Mouse (Mus musculus): ENCODE measurements around the gene Tmc4. TPM values are rescaled to one million over a fixed set of nuclear protein-coding genes. Genes with fewer than 3 reads are reported as not detected.
A peak's percentile ranks its signal among the peaks of the same experiment; 100 is the strongest.

Gene Tmc4
- polyA plus RNA-seq, 1 experiment from 2014 or later = 6.2 TPM

DNA sequence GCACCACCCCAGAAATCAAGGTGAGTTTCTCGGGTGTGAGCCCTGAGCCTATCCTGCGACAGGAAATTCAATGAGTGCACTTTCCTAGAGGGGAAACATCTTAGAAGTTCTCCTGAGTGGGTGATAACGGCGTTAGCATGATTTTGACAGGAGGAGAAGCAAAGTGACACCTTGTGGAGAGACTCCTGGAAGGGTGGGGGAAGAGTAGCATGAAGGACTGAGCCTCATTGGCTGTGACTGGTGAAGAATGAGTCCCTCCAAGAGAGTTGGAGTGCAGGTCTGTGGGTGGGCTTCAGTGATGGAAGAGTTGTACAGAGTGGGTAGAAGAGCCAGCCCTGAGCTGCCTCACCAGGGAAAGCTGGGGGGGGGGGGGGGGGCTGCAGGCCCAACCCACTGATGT, 20.4 kb downstream of the Tmc4 start:
- 92% methylated on average over 4 of the region's 4 CpGs for WGBS
- H3K9ac ChIP-seq (replicated peaks; ENCODE audit: low read depth, low read length) = no peak overlapping the region
- H3K36me3 ChIP-seq (ENCODE audit: control insufficient read depth, insufficient read depth, low read length) = peaks cover 90% of the 10 kb centered on the region

DNA sequence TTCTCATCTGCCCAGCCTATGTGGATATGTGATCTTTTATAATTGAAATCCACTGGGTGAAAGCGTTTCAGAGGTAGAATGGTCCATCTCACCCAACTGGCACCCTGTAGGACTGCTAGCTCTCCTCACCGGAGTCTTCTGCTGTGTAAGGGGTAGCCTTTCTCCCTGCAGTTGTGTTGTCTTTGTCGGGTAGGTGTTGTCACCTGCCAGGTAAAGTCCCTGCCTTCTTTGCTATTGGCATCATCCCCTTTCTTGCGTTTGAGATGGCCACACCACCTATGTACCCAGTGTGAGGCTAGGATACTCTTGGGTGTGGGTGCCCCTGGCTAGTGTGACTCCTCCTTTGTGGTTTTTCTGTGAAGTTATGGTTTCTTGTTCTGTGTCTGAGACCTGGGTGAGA, 30.7 kb downstream of the Tmc4 start:
- no peak for ATAC-seq (ENCODE audit: low read depth)
- 71% methylated on average over 4 of the region's 4 CpGs for WGBS
- Histone ChIP-seq H3K9me3 (ENCODE audit: control insufficient read depth, low read length) (no peaks in the 10 kb centered on the region), H3K9ac (replicated peaks; ENCODE audit: low read depth, low read length) (peak overlapping the region; percentile 95; the same call in 1 of the 2 replicates), H3K4me3 (ENCODE audit: low read depth, low read length) (peak overlapping the region; percentile 85), H3K4me1 (ENCODE audit: control insufficient read depth, insufficient read depth, low read length) (peaks cover 27% of the 10 kb centered on the region), H3K4me2 (ENCODE audit: low read depth, low read length) (peak overlapping the region; percentile 83), H3K27me3 (ENCODE audit: control insufficient read depth, insufficient read depth, low read length) (no peaks in the 10 kb centered on the region), H3K36me3 (ENCODE audit: control insufficient read depth, insufficient read depth, low read length) (peaks cover 15% of the 10 kb centered on the region), H3K27ac (ENCODE audit: low read depth, low read length) (no peak overlapping the region)

More for the DNA sequence above, 20.4 kb downstream of the Tmc4 start:
- no peak for ATAC-seq (ENCODE audit: low read depth)
- Histone ChIP-seq H3K4me3 (ENCODE audit: low read depth, low read length) (no peak overlapping the region), H3K27ac (ENCODE audit: low read depth, low read length) (no peak overlapping the region), H3K27me3 (ENCODE audit: control insufficient read depth, insufficient read depth, low read length) (no peaks in the 10 kb centered on the region), H3K4me1 (ENCODE audit: control insufficient read depth, insufficient read depth, low read length) (no peaks in the 10 kb centered on the region), H3K9me3 (ENCODE audit: control insufficient read depth, low read length) (no peaks in the 10 kb centered on the region), H3K4me2 (ENCODE audit: low read depth, low read length) (no peak overlapping the region)

- Histone ChIP-seq H3K9me3 (ENCODE audit: control insufficient read depth, low read length) (no peaks in the 10 kb centered on the region), H3K4me2 (ENCODE audit: low read depth, low read length) (peak overlapping the region; percentile 83)
- WGBS = 27% methylated on average over 9 of the region's 9 CpGs
Observed at GRCm38 (mm10) chr7:3646188-3646587, 31.2 kb downstream of the Tmc4 start.

GRCm38 (mm10) chr7:3645488-3646025, 31.8 kb downstream of the Tmc4 start:
- no peaks in the 10 kb centered on the region for H3K27me3 ChIP-seq (ENCODE audit: control insufficient read depth, insufficient read depth, low read length)
- WGBS = 0% methylated on average over 40 of the region's 58 CpGs

More at GRCm38 (mm10) chr7:3646188-3646587, 31.2 kb downstream of the Tmc4 start:
- Histone ChIP-seq H3K36me3 (ENCODE audit: control insufficient read depth, insufficient read depth, low read length) (peaks cover 11% of the 10 kb centered on the region), H3K4me3 (ENCODE audit: low read depth, low read length) (peak overlapping the region; percentile 85), H3K4me1 (ENCODE audit: control insufficient read depth, insufficient read depth, low read length) (peaks cover 27% of the 10 kb centered on the region), H3K27ac (ENCODE audit: low read depth, low read length) (peak overlapping the region; percentile 95; the same call in 1 of the 2 replicates), H3K27me3 (ENCODE audit: control insufficient read depth, insufficient read depth, low read length) (no peaks in the 10 kb centered on the region), H3K9ac (replicated peaks; ENCODE audit: low read depth, low read length) (peak overlapping the region; percentile 95)
- ATAC-seq (ENCODE audit: low read depth) = no peak

GRCm38 (mm10) chr7:3644672-3645487, 32.5 kb downstream of the Tmc4 start, which contains the start of gene Cnot3:
TSS of gene Cnot3 (plus strand) at chr7:3645268.
- Histone ChIP-seq H3K27ac (ENCODE audit: low read depth, low read length) (peak within 1 kb of the TSS; percentile 95), H3K4me1 (ENCODE audit: control insufficient read depth, insufficient read depth, low read length) (peaks cover 27% of the 10 kb centered on the region), H3K9me3 (ENCODE audit: control insufficient read depth, low read length) (no peaks in the 10 kb centered on the region), H3K36me3 (ENCODE audit: control insufficient read depth, insufficient read depth, low read length) (peaks cover 3% of the 10 kb centered on the region; the same call in 1 of the 2 replicates), H3K9ac (replicated peaks; ENCODE audit: low read depth, low read length) (peak within 1 kb of the TSS; percentile 95), H3K4me2 (ENCODE audit: low read depth, low read length) (peak within 1 kb of the TSS; percentile 83), H3K4me3 (ENCODE audit: low read depth, low read length) (peak within 1 kb of the TSS; percentile 85), H3K27me3 (ENCODE audit: control insufficient read depth, insufficient read depth, low read length) (no peaks in the 10 kb centered on the region)
- peak; percentile 98 for ATAC-seq (ENCODE audit: low read depth)
- WGBS = under 1% methylated on average over 55 of the region's 58 CpGs

More at GRCm38 (mm10) chr7:3645488-3646025, 31.8 kb downstream of the Tmc4 start:
- Histone ChIP-seq H3K9ac (replicated peaks; ENCODE audit: low read depth, low read length) (peak overlapping the region; percentile 95), H3K4me1 (ENCODE audit: control insufficient read depth, insufficient read depth, low read length) (peaks cover 27% of the 10 kb centered on the region), H3K36me3 (ENCODE audit: control insufficient read depth, insufficient read depth, low read length) (peaks cover 7% of the 10 kb centered on the region), H3K4me3 (ENCODE audit: low read depth, low read length) (peak overlapping the region; percentile 85), H3K27ac (ENCODE audit: low read depth, low read length) (peak overlapping the region; percentile 95), H3K9me3 (ENCODE audit: control insufficient read depth, low read length) (no peaks in the 10 kb centered on the region), H3K4me2 (ENCODE audit: low read depth, low read length) (peak overlapping the region; percentile 83)
- no peak; the same call in 1 of the 2 replicates for ATAC-seq (ENCODE audit: low read depth)

DNA sequence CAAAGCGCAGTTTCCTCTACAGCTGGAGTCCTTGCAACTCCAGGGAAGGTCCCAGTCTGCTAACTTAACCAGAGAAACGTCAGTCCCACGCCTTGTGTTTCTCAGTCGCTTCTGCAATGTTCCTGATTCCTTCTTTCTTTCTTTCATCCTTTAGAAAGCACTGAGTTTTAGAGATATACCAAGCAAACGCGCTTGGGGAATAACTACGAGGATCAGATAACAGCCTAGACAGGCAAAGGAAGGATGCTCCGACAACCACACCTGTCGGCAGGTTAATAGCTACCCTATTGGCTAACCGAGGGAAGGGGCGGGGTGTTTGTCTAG, 33.0 kb downstream of the Tmc4 start:
- H3K27me3 ChIP-seq (ENCODE audit: control insufficient read depth, insufficient read depth, low read length) = no peaks in the 10 kb centered on the region
- peaks cover 27% of the 10 kb centered on the region for H3K4me1 ChIP-seq (ENCODE audit: control insufficient read depth, insufficient read depth, low read length)
- H3K27ac ChIP-seq (ENCODE audit: low read depth, low read length) = no peak overlapping the region
- WGBS = under 1% methylated on average over 11 of the region's 11 CpGs
- no peak for ATAC-seq (ENCODE audit: low read depth)
- no peak overlapping the region for H3K9ac ChIP-seq (replicated peaks; ENCODE audit: low read depth, low read length)
- peak overlapping the region; percentile 85 for H3K4me3 ChIP-seq (ENCODE audit: low read depth, low read length)
- peaks cover 7% of the 10 kb centered on the region for H3K36me3 ChIP-seq (ENCODE audit: control insufficient read depth, insufficient read depth, low read length)
- H3K9me3 ChIP-seq (ENCODE audit: control insufficient read depth, low read length) = no peaks in the 10 kb centered on the region
- H3K4me2 ChIP-seq (ENCODE audit: low read depth, low read length) = peak overlapping the region; percentile 45

DNA sequence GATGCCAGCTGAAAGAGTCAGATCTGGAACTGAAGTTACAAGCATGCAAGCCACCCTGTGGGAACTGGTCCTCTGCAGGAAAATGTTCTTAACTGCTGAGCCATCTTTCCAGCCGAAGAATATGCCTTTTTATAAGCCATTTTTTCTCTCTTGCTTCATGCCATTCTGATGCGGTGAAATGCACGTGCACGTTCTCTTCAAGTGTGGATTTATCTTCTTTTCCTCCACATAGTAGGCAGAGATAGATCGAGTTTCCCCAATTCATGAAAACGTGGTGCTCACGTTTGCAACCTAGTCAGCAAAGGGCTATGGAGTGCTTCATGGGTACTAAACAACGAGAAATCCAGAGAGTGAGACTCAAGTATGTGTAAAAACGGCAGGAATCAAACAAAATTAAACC, 33.5 kb downstream of the Tmc4 start:
- H3K4me1 ChIP-seq (ENCODE audit: control insufficient read depth, insufficient read depth, low read length) = peaks cover 27% of the 10 kb centered on the region
- H3K36me3 ChIP-seq (ENCODE audit: control insufficient read depth, insufficient read depth, low read length) = peaks cover 10% of the 10 kb centered on the region
- no peaks in the 10 kb centered on the region for H3K9me3 ChIP-seq (ENCODE audit: control insufficient read depth, low read length)
- 22% methylated on average over 9 of the region's 9 CpGs for WGBS
- no peak overlapping the region for H3K9ac ChIP-seq (replicated peaks; ENCODE audit: low read depth, low read length)
- H3K4me2 ChIP-seq (ENCODE audit: low read depth, low read length) = peak overlapping the region; percentile 45
- H3K27ac ChIP-seq (ENCODE audit: low read depth, low read length) = no peak overlapping the region
- no peak for ATAC-seq (ENCODE audit: low read depth)
- peak overlapping the region; percentile 85 for H3K4me3 ChIP-seq (ENCODE audit: low read depth, low read length)
- H3K27me3 ChIP-seq (ENCODE audit: control insufficient read depth, insufficient read depth, low read length) = no peaks in the 10 kb centered on the region

GRCm38 (mm10) chr7:3643412-3643811, 33.9 kb downstream of the Tmc4 start:
- WGBS = 77% methylated on average over 5 of the region's 5 CpGs
- Histone ChIP-seq H3K4me1 (ENCODE audit: control insufficient read depth, insufficient read depth, low read length) (peaks cover 23% of the 10 kb centered on the region), H3K36me3 (ENCODE audit: control insufficient read depth, insufficient read depth, low read length) (peaks cover 11% of the 10 kb centered on the region), H3K4me2 (ENCODE audit: low read depth, low read length) (no peak overlapping the region), H3K4me3 (ENCODE audit: low read depth, low read length) (no peak overlapping the region), H3K9me3 (ENCODE audit: control insufficient read depth, low read length) (no peaks in the 10 kb centered on the region), H3K27ac (ENCODE audit: low read depth, low read length) (no peak overlapping the region), H3K9ac (replicated peaks; ENCODE audit: low read depth, low read length) (no peak overlapping the region), H3K27me3 (ENCODE audit: control insufficient read depth, insufficient read depth, low read length) (no peaks in the 10 kb centered on the region)
- no peak for ATAC-seq (ENCODE audit: low read depth)

GRCm38 (mm10) chr7:3630478-3630815, 46.9 kb downstream of the Tmc4 start:
- Histone ChIP-seq H3K9me3 (ENCODE audit: control insufficient read depth, low read length) (no peaks in the 10 kb centered on the region), H3K4me3 (ENCODE audit: low read depth, low read length) (peak overlapping the region; percentile 55), H3K4me2 (ENCODE audit: low read depth, low read length) (peak overlapping the region; percentile 99), H3K36me3 (ENCODE audit: control insufficient read depth, insufficient read depth, low read length) (0 out of 2 replicates have a peak, but pooled peaks cover 5% of the 10 kb centered on the region), H3K27ac (ENCODE audit: low read depth, low read length) (no peak overlapping the region), H3K4me1 (ENCODE audit: control insufficient read depth, insufficient read depth, low read length) (peaks cover 21% of the 10 kb centered on the region), H3K27me3 (ENCODE audit: control insufficient read depth, insufficient read depth, low read length) (no peaks in the 10 kb centered on the region), H3K9ac (replicated peaks; ENCODE audit: low read depth, low read length) (peak overlapping the region; percentile 52)
- 55% methylated on average over 3 of the region's 3 CpGs for WGBS
- no peak for ATAC-seq (ENCODE audit: low read depth)

Data from neural tube, embryonic 14.5 days (tissue).